Mouse (Mus musculus) cerebellum, adult 2 months (tissue): ENCODE data around the gene Atraid.

Experiments used
- CTCF ChIP-seq: fragments of 200-500 bp; IDR thresholded peaks from 2 replicates; pipeline ENCODE4 v1.5.1; 2011; ENCODE audit warnings: low read depth, mild to moderate bottlenecking, control low read depth, low read length, moderate library complexity, borderline replicate concordance; ENCODE audit not compliant: insufficient read depth
- POLR2A ChIP-seq: fragments of 200-500 bp; IDR thresholded peaks from 2 replicates; pipeline ENCODE4 v1.6.1; 2011; ENCODE audit warnings: low read length, control low read depth, borderline replicate concordance; ENCODE audit not compliant: insufficient read depth

GRCm38 (mm10) chr5:30999324-30999723, 48.8 kb upstream of the Atraid start:
- TF ChIP-seq POLR2A (no peak), CTCF (no peak)
